Mouse (Mus musculus): ENCODE results near the gene Copz2.
"Not testable (repeated sequence)": the region's sequence is repeated elsewhere in the genome, so short reads cannot be mapped to it uniquely, and the experiment has no call there.

The Copz2 gene

GRCm38 (mm10) chr11:96828881-96829280, 20.8 kb upstream of the Copz2 start:
- DNase-seq (ENCODE audit: low read depth, low spot score) = no peak

- DNase-seq (ENCODE audit: low read depth, low spot score) = peak; percentile 93
Observed at GRCm38 (mm10) chr11:96829403-96829812, 20.3 kb upstream of the Copz2 start.

GRCm38 (mm10) chr11:96829813-96830538, 19.7 kb upstream of the Copz2 start, which contains the start of gene Nfe2l1:
Nfe2l1 (minus strand) TSS chr11:96829968.
- DNase-seq (ENCODE audit: low read depth, low spot score) = peak; percentile 100

GRCm38 (mm10) chr11:96830539-96831216, 19.0 kb upstream of the Copz2 start:
- DNase-seq (ENCODE audit: low read depth, low spot score) = no peak

GRCm38 (mm10) chr11:96831516-96831915, 18.2 kb upstream of the Copz2 start:
- peak; percentile 61 for DNase-seq (ENCODE audit: low read depth, low spot score)

- DNase-seq (ENCODE audit: low read depth, low spot score) = no peak
Observed at GRCm38 (mm10) chr11:96832541-96832940, 17.1 kb upstream of the Copz2 start.

- DNase-seq (ENCODE audit: low read depth, low spot score) = no peak
Observed at GRCm38 (mm10) chr11:96832973-96833372, 16.7 kb upstream of the Copz2 start.

- no peak for DNase-seq (ENCODE audit: low read depth, low spot score)
Observed at GRCm38 (mm10) chr11:96834127-96834526, 15.5 kb upstream of the Copz2 start.

GRCm38 (mm10) chr11:96837298-96837697, 12.4 kb upstream of the Copz2 start:
- peak; percentile 40 for DNase-seq (ENCODE audit: low read depth, low spot score)

GRCm38 (mm10) chr11:96838341-96838740, 11.3 kb upstream of the Copz2 start:
- no peak for DNase-seq (ENCODE audit: low read depth, low spot score)

- DNase-seq (ENCODE audit: low read depth, low spot score) = no peak
Observed at GRCm38 (mm10) chr11:96839428-96839827, 10.2 kb upstream of the Copz2 start.

- no peak for DNase-seq (ENCODE audit: low read depth, low spot score)
Observed at GRCm38 (mm10) chr11:96839877-96840276, 9.8 kb upstream of the Copz2 start.

- DNase-seq (ENCODE audit: low read depth, low spot score) = peak; percentile 46
Observed at GRCm38 (mm10) chr11:96840290-96840689, 9.4 kb upstream of the Copz2 start.

- no peak for DNase-seq (ENCODE audit: low read depth, low spot score)
Observed at GRCm38 (mm10) chr11:96843627-96844026, 6.0 kb upstream of the Copz2 start.

GRCm38 (mm10) chr11:96847240-96847639, 2.4 kb upstream of the Copz2 start:
- DNase-seq (ENCODE audit: low read depth, low spot score) = peak; percentile 64

GRCm38 (mm10) chr11:96848694-96849093, 976 bp upstream of the Copz2 start:
- DNase-seq (ENCODE audit: low read depth, low spot score) = no peak

GRCm38 (mm10) chr11:96849145-96849544, 525 bp upstream of the Copz2 start:
- not testable (repeated sequence) for DNase-seq (ENCODE audit: low read depth, low spot score)

- no peak for DNase-seq (ENCODE audit: low read depth, low spot score)
Observed at GRCm38 (mm10) chr11:96857446-96857845, 7.8 kb downstream of the Copz2 start.

GRCm38 (mm10) chr11:96859635-96860034, 10.0 kb downstream of the Copz2 start:
- DNase-seq (ENCODE audit: low read depth, low spot score) = no peak

GRCm38 (mm10) chr11:96860564-96860963, 10.9 kb downstream of the Copz2 start:
- peak; percentile 83 for DNase-seq (ENCODE audit: low read depth, low spot score)

- DNase-seq (ENCODE audit: low read depth, low spot score) = peak; percentile 32
Observed at GRCm38 (mm10) chr11:96861446-96861845, 11.8 kb downstream of the Copz2 start.

GRCm38 (mm10) chr11:96861878-96862289, 12.2 kb downstream of the Copz2 start:
- DNase-seq (ENCODE audit: low read depth, low spot score) = peak; percentile 97

- no peak for DNase-seq (ENCODE audit: low read depth, low spot score)
Observed at GRCm38 (mm10) chr11:96862534-96862933, 12.9 kb downstream of the Copz2 start.
